Mouse (Mus musculus) testis, postnatal 10 days (tissue): Measurements from ENCODE around the gene Chd9.

Experiments
- DNase-seq: peaks from one replicate; pipeline ENCODE4 v3.0.0; 2021; ENCODE audit warnings: low spot score

Gene Chd9

DNA sequence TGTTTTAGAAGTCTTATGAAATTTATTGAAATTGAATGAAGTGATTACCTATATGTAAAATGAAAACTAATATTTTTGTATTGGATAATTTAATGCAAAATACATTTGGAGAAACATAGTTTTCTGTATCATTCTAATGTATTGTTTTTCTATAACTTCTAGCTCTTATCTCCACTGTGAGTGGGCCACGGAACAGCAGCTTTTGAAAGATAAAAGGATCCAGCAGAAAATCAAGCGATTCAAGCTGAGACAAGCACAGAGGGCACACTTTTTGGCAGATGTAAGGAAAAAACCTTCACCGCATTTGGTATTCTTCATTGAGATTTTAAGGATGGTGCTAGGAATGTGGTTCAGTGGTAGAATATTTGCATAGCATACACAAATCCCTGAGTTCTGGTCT is 150.6 kb downstream of the Chd9 start:
- no peak for DNase-seq

DNA sequence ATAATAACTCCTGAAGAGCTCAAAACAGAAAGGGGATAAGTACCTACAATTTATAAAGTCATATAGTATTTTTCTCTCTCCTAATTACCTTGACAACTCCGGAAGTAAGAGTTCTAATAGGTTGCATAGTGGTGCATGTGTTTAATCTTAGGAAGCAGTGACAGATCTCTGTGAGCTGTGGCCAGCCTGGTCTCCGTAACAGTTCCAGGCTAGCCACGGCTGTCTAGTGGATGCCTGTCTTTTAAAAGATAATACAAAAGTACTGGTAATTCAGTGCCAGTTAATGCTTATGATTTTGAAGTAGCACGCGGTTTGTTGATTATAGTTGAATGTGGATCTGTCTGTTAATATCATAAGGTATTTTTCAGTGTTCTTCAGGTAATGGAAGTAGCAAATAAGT is 151.1 kb downstream of the Chd9 start:
- no peak for DNase-seq

- no peak for DNase-seq
Observed at GRCm38 (mm10) chr8:90982087-90982486, 153.9 kb downstream of the Chd9 start.

- DNase-seq: peak; percentile 82
Observed at GRCm38 (mm10) chr8:91019726-91020125, 191.6 kb downstream of the Chd9 start.

GRCm38 (mm10) chr8:91034417-91034816 is 206.3 kb downstream of the Chd9 start:
- no peak for DNase-seq

GRCm38 (mm10) chr8:91036905-91037304 is 208.8 kb downstream of the Chd9 start:
- no peak for DNase-seq

- DNase-seq: no peak
Observed at GRCm38 (mm10) chr8:91038637-91039036, 210.5 kb downstream of the Chd9 start.

DNA sequence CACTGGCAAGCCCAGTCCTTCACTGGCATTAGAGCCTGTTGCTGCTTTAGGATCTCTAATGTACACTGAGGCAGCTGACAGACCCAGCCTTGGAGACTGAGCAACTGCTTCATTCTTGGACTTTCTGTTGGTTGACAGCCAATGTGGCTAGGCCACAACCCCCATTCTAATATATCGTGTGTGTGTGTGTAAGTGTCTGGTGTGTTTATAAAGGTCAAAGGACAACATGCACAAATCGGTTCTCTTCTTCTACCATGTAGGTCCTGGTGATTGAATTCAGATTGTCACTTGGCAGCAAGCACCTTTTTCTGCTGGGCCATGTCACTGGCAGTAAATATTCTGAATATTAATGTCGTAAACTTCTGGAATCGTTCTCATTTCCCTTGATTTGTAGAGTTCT is 218.2 kb downstream of the Chd9 start:
- no peak for DNase-seq

DNA sequence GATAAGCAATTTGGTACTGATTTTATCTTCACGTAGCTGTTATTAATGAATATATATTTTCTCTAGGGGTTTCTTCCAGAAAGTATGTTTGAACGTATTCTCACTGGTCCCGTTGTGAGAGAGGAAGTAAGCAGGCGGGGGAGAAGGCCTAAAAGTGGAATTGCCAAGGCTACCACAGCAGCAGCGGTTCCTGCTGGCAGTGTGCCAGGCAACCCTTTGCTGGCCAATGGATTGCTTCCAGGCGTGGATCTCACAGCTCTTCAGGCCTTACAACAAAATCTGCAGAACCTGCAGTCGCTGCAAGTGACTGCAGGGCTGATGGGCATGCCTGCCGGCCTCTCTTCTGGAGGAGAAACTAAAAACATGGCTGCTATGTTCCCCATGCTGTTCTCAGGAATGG is 222.9 kb downstream of the Chd9 start:
- peak; percentile 82 for DNase-seq

- no peak for DNase-seq
Observed at GRCm38 (mm10) chr8:91054418-91054817, 226.3 kb downstream of the Chd9 start.

DNA sequence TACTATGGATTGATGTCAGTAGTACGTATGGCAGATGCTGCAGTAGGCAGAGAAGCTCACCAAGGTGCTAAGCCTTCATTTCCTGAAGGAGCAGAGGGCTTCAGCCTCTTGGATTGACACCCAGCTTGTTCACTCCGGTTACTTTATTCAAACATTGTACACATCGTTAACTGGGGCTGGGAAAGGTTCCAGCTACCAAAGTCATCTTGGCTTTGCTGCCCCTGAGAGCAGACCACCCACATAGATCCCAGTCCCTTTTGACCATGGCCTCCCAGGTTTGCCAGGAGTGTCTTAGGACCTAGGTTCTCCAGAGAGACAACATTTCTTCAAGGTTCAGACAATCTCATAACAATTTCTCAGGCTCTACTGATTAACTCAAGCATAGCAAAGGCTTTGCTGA is 228.7 kb downstream of the Chd9 start:
- no peak for DNase-seq

DNA sequence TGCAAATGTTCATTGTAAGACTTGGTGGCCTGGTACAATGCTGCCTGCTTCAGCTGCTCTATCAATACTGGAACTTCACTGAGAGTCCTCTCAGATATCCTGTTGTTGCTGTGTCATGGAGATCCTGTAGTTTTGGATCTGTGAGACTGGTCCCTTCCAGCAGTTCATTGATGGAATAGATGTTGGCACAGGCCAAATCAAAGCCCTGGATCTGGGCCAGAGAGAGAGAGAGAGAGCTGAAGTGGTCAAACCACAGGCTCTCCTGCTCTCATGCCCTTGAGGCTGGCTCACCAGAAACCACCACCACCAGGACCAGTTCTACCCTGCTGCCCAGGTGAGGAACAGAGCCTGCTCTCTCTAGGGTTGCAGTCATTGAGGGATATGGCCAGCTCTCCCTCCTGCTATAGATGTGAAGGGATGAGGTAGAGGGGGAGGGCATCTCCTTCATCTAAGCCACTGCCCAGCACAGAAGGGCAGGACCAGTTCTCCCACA is 231.0 kb downstream of the Chd9 start:
- no peak for DNase-seq

DNA sequence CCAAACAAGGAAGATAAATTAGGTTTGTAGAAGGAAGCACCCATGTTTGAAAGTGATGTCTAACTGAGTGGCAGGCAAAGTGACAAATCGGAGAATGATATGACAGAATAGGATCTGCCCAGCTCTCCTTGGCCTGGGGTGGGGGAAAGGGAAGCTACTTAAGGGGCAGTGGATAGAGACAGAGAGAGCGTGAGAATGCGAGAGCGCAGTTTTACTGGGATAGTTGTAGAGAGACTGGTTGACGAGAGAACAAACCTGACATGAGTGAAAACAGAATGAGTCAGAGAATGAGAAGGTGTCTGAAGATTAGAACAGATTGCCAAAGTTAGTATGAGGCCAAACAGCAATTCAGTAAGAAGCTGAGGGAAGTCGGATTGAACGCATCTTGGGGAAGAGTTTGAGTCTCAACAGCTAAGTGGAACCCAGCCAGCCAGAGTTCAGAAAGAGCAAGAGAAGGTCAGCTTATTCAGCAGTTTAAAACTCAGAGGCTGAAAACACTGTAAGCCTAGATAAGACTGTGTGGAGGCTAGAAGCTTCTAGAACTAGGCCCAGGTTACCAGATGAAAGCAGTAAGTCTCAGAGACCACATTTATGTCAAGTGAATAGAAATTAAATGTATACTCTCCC is 231.8 kb downstream of the Chd9 start:
- DNase-seq: no peak

GRCm38 (mm10) chr8:91060555-91061471 is 232.7 kb downstream of the Chd9 start:
- peak; percentile 58 for DNase-seq

GRCm38 (mm10) chr8:91065179-91065578 is 237.0 kb downstream of the Chd9 start:
- no peak for DNase-seq

GRCm38 (mm10) chr8:91069407-91069806 is 241.3 kb downstream of the Chd9 start:
- no peak for DNase-seq

- DNase-seq: peak; percentile 93
Observed at GRCm38 (mm10) chr8:91069834-91070233, 241.7 kb downstream of the Chd9 start, which contains the start of gene Rbl2. Rbl2 (plus strand) TSS chr8:91070057.

DNA sequence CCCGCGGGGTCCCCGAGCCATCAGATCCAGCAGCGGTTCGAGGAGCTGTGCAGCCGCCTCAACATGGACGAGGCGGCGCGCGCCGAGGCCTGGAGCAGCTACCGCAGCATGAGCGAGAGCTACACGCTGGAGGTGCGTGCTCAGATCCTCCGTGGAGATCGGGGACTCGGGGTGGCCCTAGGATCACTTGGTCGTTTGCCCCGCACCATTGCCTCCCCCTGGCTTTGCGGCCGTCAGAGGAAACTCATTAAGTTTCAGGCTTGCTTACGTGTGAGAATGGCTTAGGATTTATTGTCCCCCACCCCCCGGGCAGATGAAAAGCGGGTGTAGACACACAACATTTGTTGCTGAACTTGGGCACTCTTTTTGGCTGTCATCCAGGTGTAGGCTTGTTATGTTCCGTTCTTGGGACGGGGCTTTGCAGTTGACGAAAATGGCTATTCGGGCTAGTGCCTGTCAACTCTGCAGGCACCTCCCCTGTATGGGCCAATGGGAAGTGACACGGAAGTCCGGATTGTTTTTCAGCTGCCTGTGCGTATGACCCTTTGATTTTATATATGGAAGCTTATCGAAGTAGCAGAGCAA is 242.2 kb downstream of the Chd9 start:
- peak; percentile 73 for DNase-seq

DNA sequence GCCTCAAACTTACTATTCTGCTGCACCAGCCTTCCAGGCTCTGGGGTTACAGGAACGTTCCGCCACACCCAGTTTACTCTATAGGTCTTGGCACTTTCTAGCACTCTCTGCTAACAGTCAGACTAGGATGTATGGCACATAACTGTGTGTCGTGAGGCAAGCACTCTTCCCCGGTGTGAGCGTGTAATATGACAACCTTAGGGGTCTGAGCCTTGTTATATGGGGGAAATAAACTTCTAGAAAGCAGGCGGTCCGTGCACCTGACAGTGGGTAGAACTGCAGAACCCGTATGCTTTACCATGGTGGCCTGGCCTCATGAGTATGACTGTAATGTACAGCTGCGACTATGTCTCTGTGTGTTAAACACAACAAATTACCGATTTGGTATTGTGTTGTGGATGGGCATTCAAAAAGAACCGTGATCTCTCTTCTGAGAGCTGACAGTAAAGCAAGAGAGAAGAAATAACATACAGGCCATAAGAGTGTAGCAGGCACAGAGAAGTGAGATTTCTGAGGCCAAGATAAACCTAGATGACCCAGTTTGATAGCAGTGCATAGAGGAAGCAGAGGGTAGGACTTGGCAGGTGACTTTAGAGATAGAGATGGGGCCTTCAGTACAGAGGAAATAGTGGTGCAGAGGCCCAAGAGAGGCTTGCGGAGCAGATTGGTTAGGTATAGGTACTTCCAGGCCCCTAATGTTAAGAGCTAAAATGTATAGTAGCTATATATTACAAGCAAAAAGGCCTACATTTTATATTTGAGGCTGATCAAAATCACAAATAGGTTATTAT is 249.1 kb downstream of the Chd9 start:
- DNase-seq: no peak

GRCm38 (mm10) chr8:91079678-91080077 is 251.5 kb downstream of the Chd9 start:
- DNase-seq: no peak

DNA sequence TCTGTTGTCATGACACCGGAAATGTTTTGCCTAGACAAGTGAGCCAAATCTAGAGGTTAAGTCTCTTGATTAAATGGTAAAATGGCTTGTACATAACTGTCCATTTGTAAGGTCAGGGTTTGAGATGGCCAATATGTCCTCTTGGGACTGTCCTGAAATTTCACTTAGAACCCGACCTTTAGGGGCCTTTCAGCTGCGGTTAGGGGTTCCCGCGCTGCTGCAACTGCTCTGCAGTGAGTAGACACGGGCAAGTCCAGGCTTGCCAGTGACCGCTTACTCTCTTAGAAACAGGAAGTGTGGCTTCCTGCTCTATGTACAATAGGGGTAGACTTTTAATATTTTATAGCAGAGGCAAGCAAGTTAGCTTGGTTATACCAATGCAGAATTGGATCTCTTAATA is 253.8 kb downstream of the Chd9 start:
- no peak for DNase-seq

GRCm38 (mm10) chr8:91082428-91082827 is 254.3 kb downstream of the Chd9 start:
- DNase-seq: no peak
